Mouse (Mus musculus) lung, postnatal 0 days (tissue): ENCODE data around the gene Nme2.

Experiments used
- CTCF ChIP-seq: IDR thresholded peaks from 2 replicates; pipeline ENCODE4 v1.5.1; 2016; ENCODE audit warnings: antibody characterized with exemption, mild to moderate bottlenecking
- EP300 ChIP-seq: IDR thresholded peaks from 2 replicates; pipeline ENCODE4 v1.6.1; 2016; ENCODE audit warnings: antibody characterized with exemption, mild to moderate bottlenecking, control low read depth

DNA sequence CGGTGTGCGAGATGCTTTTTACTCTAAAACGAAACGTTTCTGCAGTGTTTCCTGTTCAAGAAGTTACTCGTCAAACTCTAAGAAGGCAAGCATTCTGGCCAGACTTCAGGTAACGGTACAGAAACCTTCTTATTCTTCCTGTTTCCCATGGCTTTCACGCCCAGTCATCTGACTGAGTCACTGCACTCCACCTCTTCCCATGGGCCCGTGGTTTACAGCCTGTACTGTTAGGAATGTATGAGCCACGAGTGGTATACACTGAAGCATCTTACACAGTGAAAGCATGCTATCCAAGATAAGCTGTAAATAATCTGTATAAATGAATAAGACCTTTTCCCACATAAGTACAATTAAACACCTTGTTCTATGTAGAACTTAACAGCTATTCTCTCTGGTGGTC lies 47.2 kb downstream of the Nme2 start:
- TF ChIP-seq CTCF (no peak), EP300 (no peak)
